7 mouse cellular contexts compared by ENCODE assay signal in genomic region chr1:132391580-132392022, GRCm38 (mm10). TPM values are rescaled to one million over a fixed set of nuclear protein-coding genes. Genes with fewer than 3 reads are reported as not detected.
DNase-seq lines count a peak whose midpoint lies in the region; ATAC-seq and TF ChIP-seq lines count a peak whose summit lies in the region.

No protein-coding gene starts in this region.

- H3K4me1 ChIP-seq in intestine, embryonic 14.5 days (replicated peaks; ENCODE audit: control insufficient read depth, insufficient read depth, low read length) = peaks cover 25% of the 10 kb centered on the region
- peaks cover 29% of the 10 kb centered on the region for H3K4me1 ChIP-seq in limb, embryonic 14.5 days (ENCODE audit: control insufficient read depth, insufficient read depth, low read length)
- H3K4me1 ChIP-seq in midbrain, embryonic 14.5 days (ENCODE audit: control insufficient read depth, insufficient read depth, low read length) = peaks cover 33% of the 10 kb centered on the region

- H3K27ac ChIP-seq in intestine, embryonic 14.5 days (ENCODE audit: low read depth) = peak overlapping the region; percentile 54
- H3K27ac ChIP-seq in limb, embryonic 14.5 days (replicated peaks; ENCODE audit: low read depth, low read length) = peak overlapping the region; percentile 77
- peak overlapping the region; percentile 89 for H3K27ac ChIP-seq in midbrain, embryonic 14.5 days (replicated peaks; ENCODE audit: low read depth, low read length)

- H3K36me3 ChIP-seq in intestine, embryonic 14.5 days (ENCODE audit: control insufficient read depth, insufficient read depth, low read length) = no peaks in the 10 kb centered on the region
- H3K36me3 ChIP-seq in limb, embryonic 14.5 days (ENCODE audit: control insufficient read depth, insufficient read depth, low read length) = no peaks in the 10 kb centered on the region
- H3K36me3 ChIP-seq in midbrain, embryonic 14.5 days (ENCODE audit: control insufficient read depth, insufficient read depth, low read length) = no peaks in the 10 kb centered on the region

- no peaks in the 10 kb centered on the region for H3K9me3 ChIP-seq in intestine, embryonic 14.5 days (ENCODE audit: control insufficient read depth, low read length)
- H3K9me3 ChIP-seq in limb, embryonic 14.5 days (ENCODE audit: control insufficient read depth, low read length) = no peaks in the 10 kb centered on the region
- no peaks in the 10 kb centered on the region for H3K9me3 ChIP-seq in midbrain, embryonic 14.5 days (ENCODE audit: control insufficient read depth, low read length)

- H3K9ac ChIP-seq in intestine, embryonic 14.5 days (ENCODE audit: low read length) = peak overlapping the region; percentile 81
- H3K9ac ChIP-seq in limb, embryonic 14.5 days (ENCODE audit: low read depth, low read length, severe bottlenecking) = peak overlapping the region; percentile 92
- peak overlapping the region; percentile 87 for H3K9ac ChIP-seq in midbrain, embryonic 14.5 days (replicated peaks; ENCODE audit: low read length)

- no peaks in the 10 kb centered on the region for H3K27me3 ChIP-seq in intestine, embryonic 14.5 days (replicated peaks; ENCODE audit: control insufficient read depth, insufficient read depth, low read length)
- H3K27me3 ChIP-seq in limb, embryonic 14.5 days (ENCODE audit: control insufficient read depth, insufficient read depth, low read length) = no peaks in the 10 kb centered on the region
- H3K27me3 ChIP-seq in midbrain, embryonic 14.5 days (ENCODE audit: control insufficient read depth, insufficient read depth, low read length) = no peaks in the 10 kb centered on the region

- peak; percentile 93 for ATAC-seq in intestine, embryonic 14.5 days (replicated peaks; ENCODE audit: low FRiP score, low TSS enrichment, low read depth)
- ATAC-seq in limb, embryonic 14.5 days (ENCODE audit: low FRiP score, low read depth) = peak; percentile 95
- peak; percentile 91 for ATAC-seq in midbrain, embryonic 14.5 days (ENCODE audit: low FRiP score, low TSS enrichment)

- peak; percentile 81 for DNase-seq in adrenal gland, postnatal 14 days
- DNase-seq in cerebellum, postnatal 4 days (ENCODE audit: low spot score in 2 of 2) = peak; percentile 59 to 83
- peak; percentile 76 for DNase-seq in gastrocnemius, postnatal 10 days
- peak; percentile 77 for DNase-seq in intestine, embryonic 14.5 days (ENCODE audit: low spot score)
- peak; percentile 67 for DNase-seq in limb, embryonic 14.5 days (ENCODE audit: low spot score)
- peak; percentile 95 for DNase-seq in midbrain, embryonic 14.5 days
- DNase-seq in spleen, postnatal 10 days (ENCODE audit: low spot score in 2 of 2) = peak; percentile 70 to 77

- peak overlapping the region; percentile 72 for H3K4me3 ChIP-seq in intestine, embryonic 14.5 days (ENCODE audit: low read depth, low read length)
- H3K4me3 ChIP-seq in limb, embryonic 14.5 days (replicated peaks; ENCODE audit: low read length) = peak overlapping the region; percentile 79
- H3K4me3 ChIP-seq in midbrain, embryonic 14.5 days (replicated peaks; ENCODE audit: low read depth, low read length) = peak overlapping the region; percentile 57

- peak; percentile 77; the same call in 1 of the 2 replicates for TF ChIP-seq POLR2A in limb, embryonic 14.5 days (IDR thresholded peaks at IDR 0.05; ENCODE audit: borderline replicate concordance, extremely low read depth, insufficient read depth, insufficient read length)

- peak overlapping the region; percentile 87 for H3K4me2 ChIP-seq in intestine, embryonic 14.5 days (ENCODE audit: low read length)
- H3K4me2 ChIP-seq in limb, embryonic 14.5 days (replicated peaks; ENCODE audit: low read depth, low read length, severe bottlenecking) = peak overlapping the region; percentile 92
- peak overlapping the region; percentile 88 for H3K4me2 ChIP-seq in midbrain, embryonic 14.5 days (ENCODE audit: low read length)

- under 1% methylated on average over 29 of the region's 54 CpGs for WGBS in intestine, embryonic 14.5 days
- 0% methylated on average over 27 of the region's 54 CpGs for WGBS in limb, embryonic 14.5 days
- WGBS in midbrain, embryonic 14.5 days = under 1% methylated on average over 50 of the region's 54 CpGs

RNA-seq across cellular contexts. Expression of gene Tmcc2, which starts 0.5 kb away (rescaled TPM):
- total RNA-seq in adrenal gland, postnatal 14 days (2021) = 12.1 and 26.9 TPM in 2 replicates
- total RNA-seq in gastrocnemius, postnatal 10 days (2021) = 10 to 100 TPM; 24.8 to 30.7 TPM
- 6.4 and 7.8 TPM in 2 replicates for polyA plus RNA-seq in intestine, embryonic 14.5 days (2014; fragmentation: Nextera tagmentation; extraction: Ambion mirVana)
- 18.0 and 24.2 TPM in 2 replicates for polyA plus RNA-seq in limb, embryonic 14.5 days (2012; rRNA removed)
- polyA plus RNA-seq in limb, embryonic 14.5 days (2014; fragmentation: Nextera tagmentation; extraction: Ambion mirVana) = 9.1 and 9.3 TPM in 2 replicates
- polyA plus RNA-seq in midbrain, embryonic 14.5 days (2014; fragmentation: Nextera tagmentation; extraction: Ambion mirVana) = 28.4 and 29.1 TPM in 2 replicates

RNA-seq across cellular contexts. Expression of gene Dstyk, which starts 25.8 kb away (rescaled TPM):
- 20.1 and 23.2 TPM in 2 replicates for total RNA-seq in adrenal gland, postnatal 14 days (2021)
- total RNA-seq in gastrocnemius, postnatal 10 days (2021) = 10 to 100 TPM; 16.1 to 16.8 TPM
- polyA plus RNA-seq in intestine, embryonic 14.5 days (2014; fragmentation: Nextera tagmentation; extraction: Ambion mirVana) = 11.4 and 13.1 TPM in 2 replicates
- polyA plus RNA-seq in limb, embryonic 14.5 days (2012; rRNA removed) = 17.1 and 17.8 TPM in 2 replicates
- polyA plus RNA-seq in limb, embryonic 14.5 days (2014; fragmentation: Nextera tagmentation; extraction: Ambion mirVana) = 18.3 and 20.8 TPM in 2 replicates
- polyA plus RNA-seq in midbrain, embryonic 14.5 days (2014; fragmentation: Nextera tagmentation; extraction: Ambion mirVana) = 10.6 and 11.4 TPM in 2 replicates

Comparison
In these comparisons a context has a peak if more than half of its experiments do, and no peak if none do; other contexts are left out.
1. Peak in every context shown above with its lines: DNase-seq, ATAC-seq, H3K4me3 ChIP-seq and H3K27ac ChIP-seq.